Comparison of ENCODE assay signal across 8 mouse cellular contexts in the genomic region with DNA sequence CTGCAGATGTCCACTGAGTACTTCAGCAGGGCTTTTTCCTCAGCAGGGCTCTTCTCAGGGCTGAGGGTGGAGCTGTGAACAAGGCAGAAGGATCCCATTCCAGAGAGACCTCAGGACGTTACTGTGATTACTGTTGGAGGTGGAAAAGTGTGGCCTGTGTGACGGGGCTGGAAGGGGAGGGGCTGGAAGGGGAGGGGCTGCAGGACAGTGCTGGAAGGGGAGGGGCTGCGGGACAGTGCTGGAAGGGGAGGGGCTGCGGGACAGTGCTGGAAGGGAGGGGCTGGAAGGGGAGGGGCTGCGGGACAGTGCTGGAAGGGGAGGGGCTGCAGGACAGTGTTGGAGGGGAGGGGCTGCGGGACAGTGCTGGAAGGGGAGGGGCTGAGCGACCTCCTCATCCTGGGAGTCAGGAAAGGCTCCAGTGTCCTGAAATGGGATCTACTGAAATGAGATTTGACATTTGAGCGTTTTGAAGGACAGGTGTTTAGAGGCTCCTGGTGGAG.
DNase-seq lines count a peak whose midpoint lies in the region; ATAC-seq lines count a peak whose summit lies in the region.

No protein-coding gene starts in this region.

- H3K4me2 ChIP-seq in heart, embryonic 11.5 days, result peak overlapping the region; percentile 56
- H3K4me2 ChIP-seq in embryonic facial prominence, embryonic 11.5 days (ENCODE audit: low read depth, low read length), result peak overlapping the region; percentile 26
- H3K4me2 ChIP-seq in intestine, embryonic 16.5 days (ENCODE audit: low read depth, low read length), result peak overlapping the region; percentile 28
- peak overlapping the region; percentile 44 for H3K4me2 ChIP-seq in midbrain, embryonic 12.5 days (replicated peaks)

- peak overlapping the region; percentile 35; the same call in 1 of the 2 replicates for H3K27ac ChIP-seq in heart, embryonic 11.5 days (ENCODE audit: low read depth, low read length)
- H3K27ac ChIP-seq in embryonic facial prominence, embryonic 11.5 days (replicated peaks; ENCODE audit: low read depth, low read length), result no peak overlapping the region; the same call in 1 of the 2 replicates
- no peak overlapping the region for H3K27ac ChIP-seq in intestine, embryonic 16.5 days (ENCODE audit: low read length)
- no peak overlapping the region for H3K27ac ChIP-seq in midbrain, embryonic 12.5 days (replicated peaks)

- ATAC-seq in heart, embryonic 11.5 days (replicated peaks; ENCODE audit: insufficient number of reproducible peaks, low FRiP score, low TSS enrichment), result peak; percentile 82
- ATAC-seq in embryonic facial prominence, embryonic 11.5 days (replicated peaks; ENCODE audit: insufficient number of reproducible peaks, low FRiP score, low TSS enrichment, low read depth), result peak; percentile 74
- peak; percentile 81 for ATAC-seq in intestine, embryonic 16.5 days
- peak; percentile 80 for ATAC-seq in midbrain, embryonic 12.5 days (ENCODE audit: low FRiP score, low read depth)
- no peak for ATAC-seq in monocyte, adult 5-6 weeks (replicated peaks; ENCODE audit: insufficient number of reproducible peaks, low FRiP score, low TSS enrichment, poor library complexity, severe bottlenecking)

- no peaks in the 10 kb centered on the region for H3K27me3 ChIP-seq in heart, embryonic 11.5 days (ENCODE audit: control insufficient read depth, insufficient read depth, low read length)
- no peaks in the 10 kb centered on the region for H3K27me3 ChIP-seq in embryonic facial prominence, embryonic 11.5 days (ENCODE audit: control insufficient read depth, insufficient read depth, low read length)
- H3K27me3 ChIP-seq in intestine, embryonic 16.5 days (replicated peaks; ENCODE audit: control insufficient read depth, insufficient read depth, low read length), result no peaks in the 10 kb centered on the region
- peaks cover 11% of the 10 kb centered on the region for H3K27me3 ChIP-seq in midbrain, embryonic 12.5 days

- no peaks in the 10 kb centered on the region for H3K9me3 ChIP-seq in heart, embryonic 11.5 days (replicated peaks; ENCODE audit: control insufficient read depth, low read length)
- H3K9me3 ChIP-seq in embryonic facial prominence, embryonic 11.5 days (replicated peaks; ENCODE audit: control insufficient read depth, low read length), result no peaks in the 10 kb centered on the region
- no peaks in the 10 kb centered on the region for H3K9me3 ChIP-seq in intestine, embryonic 16.5 days (ENCODE audit: control insufficient read depth, low read length)
- H3K9me3 ChIP-seq in midbrain, embryonic 12.5 days, result 0 out of 2 replicates have a peak, but pooled peaks cover 3% of the 10 kb centered on the region

- peaks cover 11% of the 10 kb centered on the region; the same call in 1 of the 2 replicates for H3K4me1 ChIP-seq in heart, embryonic 11.5 days (ENCODE audit: control insufficient read depth, insufficient read depth, low read length)
- H3K4me1 ChIP-seq in embryonic facial prominence, embryonic 11.5 days (ENCODE audit: control insufficient read depth, insufficient read depth, low read length), result peaks cover 3% of the 10 kb centered on the region; the same call in 1 of the 2 replicates
- H3K4me1 ChIP-seq in intestine, embryonic 16.5 days (ENCODE audit: control insufficient read depth, insufficient read depth, low read length), result peaks cover 23% of the 10 kb centered on the region
- peaks cover 17% of the 10 kb centered on the region for H3K4me1 ChIP-seq in midbrain, embryonic 12.5 days

- peak overlapping the region; percentile 3; the same call in 1 of the 2 replicates for H3K9ac ChIP-seq in heart, embryonic 11.5 days (ENCODE audit: low read depth, low read length)
- H3K9ac ChIP-seq in embryonic facial prominence, embryonic 11.5 days (replicated peaks; ENCODE audit: low read length), result no peak overlapping the region
- H3K9ac ChIP-seq in intestine, embryonic 16.5 days (ENCODE audit: low read depth, low read length), result 0 out of 2 replicates have a peak overlapping the region, but pooled peaks have one; percentile 16
- peak overlapping the region; percentile 15; the same call in 1 of the 2 replicates for H3K9ac ChIP-seq in midbrain, embryonic 12.5 days (replicated peaks)

- 3% methylated on average over 6 of the region's 8 CpGs for WGBS in heart, embryonic 11.5 days (ENCODE audit: insufficient replicate concordance)
- 4% methylated on average over 5 of the region's 8 CpGs for WGBS in embryonic facial prominence, embryonic 11.5 days
- 1% methylated on average over 8 of the region's 8 CpGs for WGBS in intestine, embryonic 16.5 days
- 0% methylated on average over 6 of the region's 8 CpGs for whole genome bisulfite sequencing in midbrain, embryonic 12.5 days

- no peak for DNase-seq in heart, postnatal 14 days
- peak; percentile 71 for DNase-seq in embryonic facial prominence, embryonic 11.5 days (ENCODE audit: low spot score)
- no peak for DNase-seq in layer of hippocampus, adult 9-11 months
- no peak for DNase-seq in urinary bladder, adult 2 months (ENCODE audit: low spot score)

- intact Hi-C loops in heart, postnatal 14 days (cut with DNase I), result loop anchor here (10.0 kb wide), 1 partner anchor 594 kb away; a partner anchor contains a TSS

- no peaks in the 10 kb centered on the region for H3K36me3 ChIP-seq in heart, embryonic 11.5 days (ENCODE audit: control insufficient read depth, insufficient read depth, low read length)
- no peaks in the 10 kb centered on the region for H3K36me3 ChIP-seq in embryonic facial prominence, embryonic 11.5 days (replicated peaks; ENCODE audit: control insufficient read depth, insufficient read depth, low read depth, low read length)
- H3K36me3 ChIP-seq in intestine, embryonic 16.5 days (ENCODE audit: control insufficient read depth, insufficient read depth, low read length), result no peaks in the 10 kb centered on the region; the same call in 1 of the 2 replicates
- H3K36me3 ChIP-seq in midbrain, embryonic 12.5 days, result no peaks in the 10 kb centered on the region

- H3K4me3 ChIP-seq in heart, embryonic 11.5 days (ENCODE audit: low read depth, low read length), result peak overlapping the region; percentile 21
- no peak overlapping the region for H3K4me3 ChIP-seq in embryonic facial prominence, embryonic 11.5 days (ENCODE audit: low read depth, low read length)
- H3K4me3 ChIP-seq in intestine, embryonic 16.5 days (ENCODE audit: low read length), result no peak overlapping the region
- H3K4me3 ChIP-seq in midbrain, embryonic 12.5 days, result no peak overlapping the region
